Mouse (Mus musculus) small intestine, adult 2 months (tissue): Measurements from ENCODE around the gene Chst3.

ENCODE experiments used
- CTCF ChIP-seq: fragments of 200-500 bp; IDR thresholded peaks from 2 replicates; pipeline ENCODE4 v1.5.1; 2012; ENCODE audit warnings: low read depth, mild to moderate bottlenecking, control low read depth, inconsistent platforms, low read length, moderate library complexity, mixed read lengths; ENCODE audit not compliant: insufficient replicate concordance, insufficient read length; ENCODE audit errors: extremely low read depth
- POLR2A ChIP-seq: fragments of 200-500 bp; IDR thresholded peaks from 2 replicates; pipeline ENCODE4 v1.6.1; 2012; ENCODE audit warnings: low read depth, mild to moderate bottlenecking, control low read depth, inconsistent platforms, low read length, moderate library complexity

DNA sequence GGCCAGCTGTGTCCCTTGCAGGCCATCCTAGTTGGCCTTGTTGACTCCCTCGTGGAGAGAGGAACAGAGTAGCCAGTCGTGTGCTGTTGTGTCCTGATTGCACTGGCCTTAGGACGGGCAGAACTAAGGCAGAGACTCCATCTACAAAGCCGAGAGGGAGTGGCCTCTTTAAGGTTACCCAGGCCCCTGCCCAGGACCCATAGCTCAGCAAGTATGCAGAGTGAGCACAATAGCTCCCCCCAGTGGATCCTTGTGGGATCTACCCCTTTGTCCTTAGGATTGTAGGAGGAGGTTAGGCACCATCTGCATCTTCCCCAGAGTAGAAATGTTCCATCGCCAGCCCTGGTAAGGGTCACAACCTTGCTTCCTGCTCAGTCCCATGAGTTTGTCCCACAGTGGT is 27.5 kb upstream of the Chst3 start:
- no peak for TF ChIP-seq POLR2A
- peak; percentile 70; the same call in 1 of the 2 replicates for TF ChIP-seq CTCF
